Mouse (Mus musculus) kidney, adult 9 months (tissue): ENCODE measurements around the gene Col25a1.

Source experiments
- DNase-seq: peaks from one replicate; pipeline ENCODE4 v3.0.0; 2022

Gene Col25a1

GRCm38 (mm10) chr3:130584007-130584406 is 452.7 kb downstream of the Col25a1 start:
- no peak for DNase-seq

GRCm38 (mm10) chr3:130595050-130595449 is 463.7 kb downstream of the Col25a1 start:
- DNase-seq: no peak

- DNase-seq: no peak
These were observed 470.2 kb downstream of the Col25a1 start for GRCm38 (mm10) chr3:130601491-130601890.

GRCm38 (mm10) chr3:130607924-130608323 is 476.6 kb downstream of the Col25a1 start:
- DNase-seq: peak; percentile 51

- no peak for DNase-seq
These were observed 483.1 kb downstream of the Col25a1 start for GRCm38 (mm10) chr3:130614444-130614843.

- DNase-seq: no peak
These were observed 484.3 kb downstream of the Col25a1 start for GRCm38 (mm10) chr3:130615625-130616024.

- peak; percentile 90 for DNase-seq
These were observed 486.2 kb downstream of the Col25a1 start, which contains the start of gene Etnppl for GRCm38 (mm10) chr3:130617439-130617898. Etnppl (plus strand) TSS chr3:130617448.

- DNase-seq: no peak
These were observed 489.3 kb downstream of the Col25a1 start for GRCm38 (mm10) chr3:130620517-130621146.

- no peak for DNase-seq
These were observed 497.1 kb downstream of the Col25a1 start for GRCm38 (mm10) chr3:130628358-130628757.

- peak; percentile 19 for DNase-seq
These were observed 502.6 kb downstream of the Col25a1 start for GRCm38 (mm10) chr3:130633859-130634258.

GRCm38 (mm10) chr3:130646110-130646810 is 515.0 kb downstream of the Col25a1 start:
- DNase-seq: no peak
